Mouse (Mus musculus) cerebellum, adult 9-11 months (tissue): ENCODE measurements at regions not wholly inside any gene's neighbourhood (a gene's known extent, or its start where the extent isn't known, plus 50 kb on each side); places are given as distances from the start of the nearest gene placed in this dataset.
A peak's percentile ranks its signal among the peaks of the same experiment; 100 is the strongest.

ENCODE experiments used
- DNase-seq: peaks from one replicate; pipeline ENCODE4 v3.0.0; 2022

- no peak for DNase-seq
Observed at GRCm38 (mm10) chr2:169116841-169117240, 161.5 kb upstream of the Zfp64 start.

GRCm38 (mm10) chr2:169109044-169109443 lies 153.7 kb upstream of the Zfp64 start:
- DNase-seq = no peak

- DNase-seq = no peak
Observed at GRCm38 (mm10) chr2:169108037-169108436, 152.7 kb upstream of the Zfp64 start.

GRCm38 (mm10) chr2:169101506-169102261 lies 146.3 kb upstream of the Zfp64 start:
- DNase-seq = no peak

- DNase-seq = no peak
Observed at GRCm38 (mm10) chr2:169100516-169100915, 145.1 kb upstream of the Zfp64 start.

GRCm38 (mm10) chr2:169099678-169100077 lies 144.3 kb upstream of the Zfp64 start:
- DNase-seq = no peak

GRCm38 (mm10) chr2:169098591-169098990 lies 143.2 kb upstream of the Zfp64 start:
- no peak for DNase-seq

GRCm38 (mm10) chr2:169094011-169094754 lies 138.8 kb upstream of the Zfp64 start:
- DNase-seq = no peak

- DNase-seq = no peak
Observed at GRCm38 (mm10) chr2:169090256-169090655, 134.9 kb upstream of the Zfp64 start.

GRCm38 (mm10) chr2:169088870-169089484 lies 133.6 kb upstream of the Zfp64 start:
- DNase-seq = no peak

GRCm38 (mm10) chr2:169088301-169088700 lies 132.9 kb upstream of the Zfp64 start:
- DNase-seq = no peak

- DNase-seq = no peak
Observed at GRCm38 (mm10) chr2:169071267-169071666, 115.9 kb upstream of the Zfp64 start.

GRCm38 (mm10) chr2:169065166-169065698 lies 109.8 kb upstream of the Zfp64 start:
- no peak for DNase-seq

- peak; percentile 34 for DNase-seq
Observed at GRCm38 (mm10) chr2:169061520-169061919, 106.1 kb upstream of the Zfp64 start.

GRCm38 (mm10) chr2:169060495-169060894 lies 105.1 kb upstream of the Zfp64 start:
- DNase-seq = no peak

- DNase-seq = no peak
Observed at GRCm38 (mm10) chr2:169057831-169058230, 102.4 kb upstream of the Zfp64 start.

- no peak for DNase-seq
Observed at GRCm38 (mm10) chr2:169049947-169050346, 94.6 kb upstream of the Zfp64 start.

- DNase-seq = no peak
Observed at GRCm38 (mm10) chr2:169041748-169042147, 86.4 kb upstream of the Zfp64 start.

GRCm38 (mm10) chr2:169037975-169038374 lies 82.6 kb upstream of the Zfp64 start:
- no peak for DNase-seq

- no peak for DNase-seq
Observed at GRCm38 (mm10) chr2:169037519-169037918, 82.1 kb upstream of the Zfp64 start.

GRCm38 (mm10) chr2:169035315-169035714 lies 79.9 kb upstream of the Zfp64 start:
- no peak for DNase-seq

- DNase-seq = no peak
Observed at GRCm38 (mm10) chr2:169033997-169034396, 78.6 kb upstream of the Zfp64 start.

- no peak for DNase-seq
Observed at GRCm38 (mm10) chr2:169033181-169033580, 77.8 kb upstream of the Zfp64 start.
